Mouse (Mus musculus) CH12.LX (cell line): ENCODE results near the gene Krtap28-13.

Source experiments
- BHLHE40 ChIP-seq: IDR thresholded peaks from 2 replicates; pipeline ENCODE4 v1.6.1; 2011; ENCODE audit warnings: mild to moderate bottlenecking, low read depth, low read length, improper control_type of control experiment
- CTCF ChIP-seq, 2 experiments: IDR thresholded peaks in 1 of 2; conservative IDR thresholded peaks in 1 of 2; 2 replicates each; pipeline ENCODE4 v1.5.1; 2011 to 2012; ENCODE audit warnings: low read depth in 2 of 2, low read length in 2 of 2, improper control_type of control experiment in 1 of 2, inconsistent platforms in 1 of 2, mild to moderate bottlenecking in 1 of 2, moderate library complexity in 1 of 2
- EP300 ChIP-seq: IDR thresholded peaks from 2 replicates; pipeline ENCODE4 v1.6.1; 2011; ENCODE audit warnings: low read length, improper control_type of control experiment
- IRF4 ChIP-seq: IDR thresholded peaks from 2 replicates; pipeline ENCODE4 v1.6.1; 2014; ENCODE audit warnings: low read depth, mild to moderate bottlenecking, inconsistent platforms, low read length, improper control_type of control experiment
- JUND ChIP-seq: conservative IDR thresholded peaks from 2 replicates; pipeline ENCODE4 v1.6.1; 2011; ENCODE audit warnings: low read depth, low read length, improper control_type of control experiment
- POLR2A ChIP-seq: IDR thresholded peaks from 2 replicates; pipeline ENCODE4 v1.6.1; 2011; ENCODE audit warnings: low read depth, mild to moderate bottlenecking, improper control_type of control experiment, low read length
- POLR2AphosphoS2 ChIP-seq: IDR thresholded peaks from 2 replicates; pipeline ENCODE4 v1.6.1; 2011; ENCODE audit warnings: low read depth, low read length, improper control_type of control experiment
- UBTF ChIP-seq: IDR thresholded peaks from 2 replicates; pipeline ENCODE4 v1.6.1; 2012; ENCODE audit warnings: low read depth, mild to moderate bottlenecking, inconsistent platforms, low read length, improper control_type of control experiment, moderate library complexity
- ZC3H11A ChIP-seq: IDR thresholded peaks from 2 replicates; pipeline ENCODE4 v1.6.1; 2012; ENCODE audit warnings: low read depth, mild to moderate bottlenecking, inconsistent platforms, low read length, improper control_type of control experiment

DNA sequence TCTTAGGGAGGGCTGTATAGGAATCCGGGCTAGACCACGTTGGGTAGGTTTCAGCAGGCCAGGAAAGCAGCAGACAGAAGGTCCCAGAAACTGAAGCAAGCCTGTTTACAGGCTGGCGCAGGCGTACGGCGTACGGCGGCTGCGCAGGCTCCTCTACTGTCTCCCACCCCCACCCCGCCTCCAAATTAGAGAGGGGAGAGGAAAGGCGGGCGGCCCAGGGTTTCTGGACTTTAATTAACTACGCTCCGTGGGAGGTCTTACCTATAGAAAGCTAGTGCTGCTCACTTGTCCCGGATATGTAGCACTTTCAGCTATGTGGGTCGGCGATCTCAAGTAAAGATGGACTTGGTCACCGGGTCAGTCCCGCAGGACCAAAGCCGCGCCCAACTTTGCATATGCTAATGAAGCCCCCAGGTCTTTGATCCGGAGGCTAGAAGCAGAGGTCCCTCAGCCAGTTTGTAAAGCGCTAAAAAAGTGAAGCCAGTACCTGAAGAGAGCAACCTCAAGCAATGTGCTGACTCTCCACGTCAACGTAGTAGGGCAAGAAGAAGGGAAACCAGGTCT lies 22.5 kb upstream of the Krtap28-13 start, which contains the start of gene Slc19a3:
- TF ChIP-seq UBTF = no peak
- no peak for TF ChIP-seq ZC3H11A
- TF ChIP-seq POLR2A = peak; percentile 62
- TF ChIP-seq POLR2AphosphoS2 = no peak
- no peak for TF ChIP-seq EP300
- no peak for TF ChIP-seq IRF4
- 0 out of 2 replicates have a peak, but pooled peaks have one; percentile 9 for TF ChIP-seq BHLHE40
- no peak for TF ChIP-seq CTCF (conservative IDR thresholded peaks at IDR 0.05 in 1 of 2, IDR thresholded peaks at IDR 0.05 in 1 of 2; ENCODE audit: low read depth in 2 of 2, low read length in 2 of 2)
- TF ChIP-seq JUND = no peak
